Mouse (Mus musculus): ENCODE measurements around the gene 1190007I07Rik.

Gene 1190007I07Rik

DNA sequence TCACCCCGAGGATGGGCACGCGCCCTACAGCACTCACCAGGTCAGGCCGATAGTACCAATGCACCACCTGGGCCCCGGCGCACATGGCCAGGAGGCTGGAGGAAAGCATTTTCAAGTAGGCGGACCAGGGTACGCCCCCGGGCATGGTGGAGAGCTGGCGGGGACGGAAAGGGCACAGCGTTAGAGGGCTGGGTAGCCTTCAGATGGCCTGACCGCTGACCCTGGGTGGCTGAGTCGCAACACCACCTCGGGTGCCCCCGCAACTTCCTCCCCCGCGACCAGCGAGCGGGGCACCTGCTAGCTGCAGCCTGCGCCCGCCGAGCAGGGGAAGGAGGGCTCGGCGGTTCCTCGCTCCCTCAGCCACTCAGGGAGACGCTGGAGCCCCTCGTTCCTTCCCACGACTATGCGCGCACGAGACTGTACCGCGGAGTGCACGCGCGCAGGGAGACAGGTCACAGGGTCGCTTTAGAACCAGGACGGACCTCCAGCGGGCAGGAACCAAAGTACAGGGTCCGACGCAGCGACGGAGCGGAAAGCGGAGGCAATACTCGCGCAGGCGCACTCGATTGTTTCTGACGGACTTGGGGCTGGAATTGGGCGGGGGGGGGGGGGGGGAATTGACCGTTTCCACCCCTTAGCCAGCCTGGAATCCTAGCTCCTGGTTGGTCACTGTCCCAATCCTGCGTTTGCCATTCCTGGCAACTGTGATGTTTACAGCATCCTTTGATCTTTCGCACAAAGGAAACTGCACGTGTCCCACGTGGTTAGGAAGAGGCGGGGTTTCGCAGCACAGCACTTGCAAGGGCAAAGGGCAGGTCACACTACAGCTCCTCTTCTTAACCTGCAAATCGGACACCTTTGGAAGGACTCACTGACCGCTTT is at the start of gene 1190007I07Rik:
TSS of gene 1190007I07Rik (minus strand) at position 558 of the 882 bp plus-strand sequence.
- DNase-seq = peak; percentile 92

DNA sequence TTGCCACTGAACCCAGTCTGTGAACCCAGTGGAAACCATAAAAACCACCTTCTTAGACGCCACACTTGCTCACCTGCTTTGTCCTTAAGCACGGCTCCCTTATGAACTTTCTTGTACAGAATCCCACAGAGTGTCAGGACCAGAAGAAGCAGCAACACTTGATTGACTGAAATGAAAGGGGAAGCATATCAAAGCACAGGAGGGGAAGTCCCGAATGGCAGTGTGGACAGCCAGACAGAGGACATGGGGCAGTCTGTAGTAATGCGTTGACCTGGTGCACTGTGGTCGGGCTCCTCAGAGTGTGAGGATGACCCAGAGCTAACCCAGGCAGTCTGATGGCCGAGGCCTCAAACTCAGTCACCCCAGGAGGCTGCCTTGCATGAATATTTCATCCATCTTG is 47.2 kb upstream of the 1190007I07Rik start:
- DNase-seq = no peak

DNA sequence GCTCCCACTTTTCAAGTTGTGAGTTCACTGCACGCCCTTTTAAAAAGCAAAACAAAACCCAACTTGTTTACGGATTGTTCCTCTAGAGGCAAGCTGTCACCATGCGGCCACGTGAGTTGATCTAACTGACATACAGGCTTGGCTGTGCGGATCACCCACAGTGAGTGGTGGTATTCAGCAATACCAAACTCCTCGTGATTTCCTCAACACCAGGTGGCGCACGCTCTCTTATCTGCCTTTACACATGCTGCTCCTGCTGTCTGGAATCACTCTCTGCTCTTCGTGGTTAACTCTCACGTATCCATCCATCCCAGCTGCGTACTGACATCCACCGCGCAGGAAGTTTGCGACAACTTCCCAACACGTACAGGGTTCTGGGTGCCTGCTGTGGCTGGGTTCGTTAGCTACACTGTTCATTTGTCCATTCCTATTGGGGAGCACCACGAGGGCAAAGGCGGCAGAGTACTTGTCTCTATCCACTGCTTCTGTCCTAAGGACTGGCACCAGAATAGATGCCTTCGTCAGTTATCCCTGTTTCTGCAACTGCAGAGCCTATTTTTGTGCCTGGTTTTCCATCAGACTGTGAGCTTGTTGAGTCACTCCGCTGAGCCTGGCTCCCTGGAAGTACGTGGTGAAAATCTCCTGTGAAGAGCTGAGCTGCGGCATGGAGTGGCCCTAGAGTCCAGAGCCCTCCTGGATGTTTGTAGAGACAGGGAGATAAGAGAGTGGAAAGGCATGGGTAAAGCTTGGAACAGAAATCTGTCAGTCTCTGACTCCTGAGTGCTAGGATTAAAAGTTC is 43.6 kb upstream of the 1190007I07Rik start:
- DNase-seq = peak; percentile 84 to 87

DNA sequence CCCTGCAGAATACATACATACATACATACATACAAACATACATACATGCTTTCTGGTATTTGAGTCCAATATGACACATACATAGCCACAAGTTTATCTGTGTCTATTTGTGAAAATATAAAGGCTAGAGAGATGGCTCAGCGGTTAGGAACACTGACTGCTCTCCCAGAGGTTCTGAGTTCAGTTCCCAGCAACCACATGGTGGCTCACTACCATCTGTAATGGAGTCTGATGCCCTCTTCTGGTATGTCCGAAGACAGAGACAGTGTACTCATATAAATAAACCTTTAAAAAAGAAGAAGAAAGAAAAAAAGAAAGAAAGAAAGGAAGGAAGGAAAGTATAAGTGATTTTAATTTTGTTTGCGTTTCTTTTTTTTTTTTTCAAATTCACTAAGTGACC is 42.9 kb upstream of the 1190007I07Rik start:
- DNase-seq = no peak

DNA sequence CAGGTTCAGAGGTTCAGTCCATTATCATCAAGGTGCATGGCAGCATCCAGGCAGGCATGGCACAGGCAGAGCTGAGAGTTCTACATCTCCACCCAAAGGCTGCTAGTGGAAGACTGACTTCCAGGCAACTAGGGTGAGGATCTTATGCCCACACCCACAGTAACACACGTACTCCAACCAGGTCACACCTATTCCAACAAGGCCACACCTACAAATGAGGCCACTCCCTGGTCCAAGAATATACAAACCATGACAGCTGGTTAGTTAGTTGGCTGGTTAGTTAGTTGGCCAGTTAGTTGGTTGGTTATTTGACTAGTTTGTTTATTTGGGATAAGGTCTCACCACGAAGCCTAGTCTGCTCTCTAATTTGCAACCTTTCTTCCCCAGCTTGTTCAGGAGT is 40.3 kb upstream of the 1190007I07Rik start:
- no peak for DNase-seq

DNA sequence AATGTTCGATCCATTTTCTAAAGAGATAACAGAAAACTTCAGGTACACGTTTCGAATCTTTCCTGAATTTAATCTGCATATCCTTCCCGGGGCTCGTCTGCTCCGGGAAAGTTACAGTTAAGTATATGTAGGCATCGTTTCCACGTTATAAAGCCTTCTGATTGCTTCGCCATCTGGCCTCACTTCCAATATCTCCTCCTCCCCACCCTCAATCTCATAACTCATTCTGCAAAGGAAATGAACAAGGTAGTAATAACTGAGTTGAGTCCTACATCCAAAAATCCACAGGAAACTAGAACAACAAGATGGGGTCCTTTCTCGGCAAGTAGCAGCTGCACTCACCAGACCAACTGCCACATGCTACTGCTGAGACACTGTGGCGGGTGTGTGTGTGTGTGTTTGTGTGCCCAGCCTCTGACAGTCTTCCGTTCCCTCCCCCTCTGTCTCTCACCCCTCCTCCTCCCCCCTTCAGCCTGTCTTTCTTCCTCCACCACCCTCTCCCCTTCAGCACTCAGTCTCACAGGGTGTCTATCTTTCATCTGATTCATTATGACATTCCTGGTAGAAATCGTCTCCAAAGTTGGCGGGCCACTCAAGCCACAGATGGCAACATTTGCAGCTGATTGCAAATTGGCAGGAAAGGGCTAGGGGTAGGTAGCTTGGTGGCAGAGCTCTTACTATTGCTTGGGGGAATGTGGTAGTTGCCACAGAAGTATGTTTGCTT is 39.4 kb upstream of the 1190007I07Rik start:
- no peak for DNase-seq

DNA sequence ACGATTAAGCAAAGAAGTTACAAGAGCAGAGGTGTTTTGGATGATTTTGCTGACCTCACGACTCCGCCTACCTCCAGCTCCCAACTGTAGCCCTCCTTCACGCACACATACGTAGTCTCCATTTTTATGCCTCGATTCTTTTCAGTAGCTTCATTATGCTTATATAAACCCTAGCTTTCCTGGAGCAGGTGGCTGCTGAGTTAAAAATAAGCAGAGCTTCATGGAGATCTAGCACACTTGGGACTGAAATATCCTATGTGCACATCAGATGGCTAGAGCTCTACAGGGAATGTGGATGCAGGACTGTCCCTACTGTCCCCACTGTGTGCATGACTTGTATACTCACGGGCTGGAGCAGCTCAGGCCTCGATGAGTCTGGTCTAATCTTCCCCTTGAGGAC is 38.8 kb upstream of the 1190007I07Rik start:
- DNase-seq = no peak

DNA sequence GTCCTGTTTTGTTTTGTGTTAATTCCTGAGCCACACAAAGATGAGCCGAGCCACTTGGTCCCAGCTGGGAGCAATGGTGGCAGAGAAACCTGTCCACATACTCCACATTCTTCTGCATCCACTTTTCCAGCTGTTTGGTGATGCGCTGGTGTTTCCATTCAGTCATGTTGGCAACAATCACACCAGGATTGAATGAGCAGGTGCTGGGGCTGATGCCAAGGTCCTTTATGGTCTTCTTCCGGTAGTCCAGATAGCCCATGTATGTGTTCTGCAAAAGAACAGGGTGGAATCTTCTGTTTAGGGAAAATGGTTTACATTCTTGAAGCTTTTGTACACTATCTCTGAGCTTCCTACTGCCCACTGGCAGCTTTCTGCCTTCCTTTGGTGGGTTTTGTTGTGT is 31.6 kb upstream of the 1190007I07Rik start:
- no peak for DNase-seq

DNA sequence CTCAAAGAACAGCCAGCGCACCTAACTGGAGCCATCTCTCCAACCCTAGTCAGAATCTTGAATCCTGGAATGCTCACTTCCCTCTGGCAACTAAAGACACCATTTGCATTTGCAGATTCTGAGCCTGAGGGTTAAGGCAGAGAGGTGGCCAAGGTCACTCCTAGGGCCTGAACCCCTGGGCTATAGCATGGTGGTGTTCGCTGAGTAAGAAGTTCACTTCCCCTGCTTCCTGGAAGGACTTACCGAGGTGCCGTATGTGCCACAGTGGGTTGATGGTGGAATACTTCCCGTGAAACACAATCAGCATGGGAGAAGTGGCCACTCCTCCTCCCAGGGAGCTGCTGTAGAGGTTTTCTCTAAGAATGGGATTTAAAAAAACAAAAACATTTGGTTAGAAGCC is 29.6 kb upstream of the 1190007I07Rik start:
- DNase-seq = no peak

DNA sequence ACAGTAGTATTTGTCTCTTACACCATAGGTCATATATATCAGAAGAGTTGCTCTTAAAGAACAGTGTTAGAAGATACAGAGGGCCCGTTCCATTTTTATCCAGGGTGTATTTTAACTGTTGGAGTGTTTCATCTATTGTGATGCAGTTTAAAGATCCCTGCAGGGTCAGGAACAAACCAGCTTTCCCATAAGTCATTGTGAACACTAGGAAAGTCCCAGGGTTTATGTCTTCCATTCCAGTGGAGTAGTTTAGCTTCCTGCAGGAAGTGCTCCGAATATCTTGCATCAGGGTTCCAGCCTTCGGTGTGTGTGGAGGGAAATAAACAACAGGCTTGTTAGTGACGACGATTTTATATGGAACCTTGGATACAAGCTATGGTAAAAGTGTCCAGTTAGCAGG is 28.2 kb upstream of the 1190007I07Rik start:
- no peak for DNase-seq

DNA sequence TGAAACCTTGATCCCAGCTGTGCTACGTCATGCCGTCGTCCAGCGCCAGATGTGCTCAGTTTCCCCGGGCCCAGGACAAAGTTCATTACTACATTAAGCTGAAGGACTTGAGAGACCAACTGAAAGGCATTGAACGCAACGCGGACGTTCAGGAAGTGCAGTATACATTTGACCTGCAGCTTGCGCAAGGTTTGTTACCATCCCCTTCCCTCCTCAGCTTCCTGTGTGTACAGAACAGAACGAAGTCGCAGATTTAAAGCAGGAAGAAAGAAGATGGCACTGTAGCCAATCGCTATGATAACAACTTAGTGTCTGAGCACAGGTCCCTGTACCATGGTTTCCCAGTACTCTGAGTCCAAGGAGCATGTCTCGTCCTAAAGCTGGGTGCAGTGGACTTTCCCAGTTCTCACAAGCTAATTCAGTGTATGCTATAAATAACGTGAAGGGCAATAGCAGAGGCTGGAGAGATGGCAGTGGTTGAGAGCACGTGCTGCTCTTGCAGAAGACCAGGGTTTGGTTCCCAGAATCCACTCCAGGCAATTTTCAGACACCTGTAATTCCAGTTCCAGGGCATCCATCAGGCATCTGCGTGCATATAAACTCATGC is 24.3 kb upstream of the 1190007I07Rik start:
- no peak for DNase-seq

DNA sequence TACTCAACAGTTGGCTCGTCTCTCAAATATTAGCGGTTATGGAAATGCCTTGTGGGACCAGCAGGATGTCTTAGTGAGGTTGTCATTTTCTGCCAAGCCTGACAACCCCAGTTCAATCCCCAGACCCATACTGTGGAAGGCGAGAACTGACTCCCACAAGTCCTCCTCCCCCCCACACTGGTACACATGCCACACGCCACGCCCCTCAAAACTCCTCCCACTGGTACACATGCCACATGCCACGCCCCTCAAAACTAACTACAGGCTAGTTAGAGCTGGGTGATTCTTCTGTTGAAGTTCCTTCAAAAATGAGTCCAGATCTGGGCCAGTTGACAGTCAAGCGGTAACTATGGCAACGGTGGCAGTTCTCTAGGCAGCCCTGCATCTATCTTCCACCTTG is 23.1 kb upstream of the 1190007I07Rik start:
- DNase-seq = no peak

DNA sequence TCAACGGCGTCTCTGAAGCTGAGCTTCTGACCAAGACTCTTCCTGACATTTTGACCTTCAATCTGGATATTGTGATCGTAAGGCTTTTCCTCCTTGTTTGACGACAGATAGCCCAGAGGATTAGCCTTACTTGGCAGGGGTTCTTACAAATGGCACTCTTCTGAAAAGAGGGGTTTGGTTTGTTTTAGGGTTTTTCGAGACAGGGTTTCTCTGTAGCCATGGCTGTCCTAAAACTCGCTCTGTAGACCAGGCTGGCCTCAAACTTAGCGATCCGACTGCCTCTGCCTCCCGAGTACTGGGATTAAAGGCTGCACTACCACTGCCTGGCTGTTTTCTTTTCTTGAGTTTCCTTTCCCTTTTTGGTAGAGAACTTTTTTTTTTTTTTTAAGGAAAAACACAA is 18.5 kb upstream of the 1190007I07Rik start:
- DNase-seq = no peak

DNA sequence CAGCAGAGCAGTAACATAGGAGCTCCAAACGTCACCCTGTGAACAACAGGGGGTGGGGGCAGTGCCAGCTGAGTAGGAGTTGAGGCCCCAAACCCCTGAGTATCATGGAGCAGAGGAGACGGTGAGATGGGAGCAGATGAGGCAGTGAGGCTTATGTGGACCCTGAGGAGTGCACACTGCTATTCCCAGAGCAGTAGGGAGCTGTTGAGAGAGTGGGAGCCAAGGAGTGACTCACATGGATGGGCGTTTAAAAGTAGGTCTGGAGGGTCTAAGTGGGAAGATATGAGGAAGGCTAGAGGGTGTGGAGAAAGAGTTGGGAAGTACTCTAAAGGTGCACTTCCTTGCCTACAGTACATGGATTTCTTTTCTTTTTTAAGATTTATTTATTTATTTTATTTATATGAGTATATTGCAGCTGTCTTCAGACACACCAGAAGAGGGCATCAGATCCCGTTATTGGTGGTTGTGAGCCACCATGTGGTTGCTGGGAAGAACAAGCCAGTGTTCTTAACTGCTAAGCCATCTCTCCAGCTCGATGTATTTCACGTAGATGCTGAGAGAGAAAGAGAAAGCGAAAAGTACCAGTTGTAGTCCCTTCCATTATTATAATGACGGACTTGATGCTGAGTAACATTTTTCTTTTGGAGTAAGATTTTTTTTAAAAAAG is 16.1 kb upstream of the 1190007I07Rik start:
- DNase-seq = no peak

DNA sequence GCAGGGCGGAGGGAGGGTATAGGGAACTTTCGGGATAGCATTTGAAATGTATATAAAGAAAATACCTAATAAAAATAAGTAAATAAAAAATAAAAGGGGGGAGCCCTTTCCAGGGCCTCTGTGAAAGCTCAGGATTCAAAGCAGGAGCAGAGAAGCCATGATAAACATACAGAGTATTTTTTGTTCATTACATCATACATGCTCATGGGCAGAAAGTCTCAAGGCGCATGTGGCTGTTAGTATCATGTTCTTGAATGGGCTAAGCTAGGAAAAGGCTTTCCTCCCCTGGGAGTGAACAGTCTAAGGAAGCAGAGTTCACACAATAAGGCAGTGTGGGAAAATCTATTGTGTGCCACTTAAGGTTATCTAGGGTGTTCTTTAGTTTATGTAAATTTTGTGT is 13.3 kb upstream of the 1190007I07Rik start:
- no peak for DNase-seq

DNA sequence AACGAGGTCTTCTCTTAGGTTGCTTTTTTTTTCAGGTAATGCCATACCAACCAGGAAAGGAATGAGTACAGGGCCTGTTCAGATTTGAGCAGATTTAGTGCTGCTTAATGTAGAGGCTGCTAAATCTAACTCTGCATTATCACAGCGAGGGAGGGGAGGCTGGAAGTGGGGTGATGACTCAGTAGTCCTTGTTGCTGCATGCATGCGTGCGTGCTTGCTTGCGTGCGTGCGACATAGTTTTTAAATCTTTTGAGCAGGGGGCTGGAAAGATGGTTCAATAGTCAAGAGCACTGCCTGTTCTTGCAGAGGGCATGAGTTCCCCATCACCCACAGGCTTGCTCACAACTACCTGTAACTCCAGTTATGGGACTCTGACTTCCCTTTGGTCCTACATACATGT is 11.3 kb upstream of the 1190007I07Rik start:
- no peak for DNase-seq

DNA sequence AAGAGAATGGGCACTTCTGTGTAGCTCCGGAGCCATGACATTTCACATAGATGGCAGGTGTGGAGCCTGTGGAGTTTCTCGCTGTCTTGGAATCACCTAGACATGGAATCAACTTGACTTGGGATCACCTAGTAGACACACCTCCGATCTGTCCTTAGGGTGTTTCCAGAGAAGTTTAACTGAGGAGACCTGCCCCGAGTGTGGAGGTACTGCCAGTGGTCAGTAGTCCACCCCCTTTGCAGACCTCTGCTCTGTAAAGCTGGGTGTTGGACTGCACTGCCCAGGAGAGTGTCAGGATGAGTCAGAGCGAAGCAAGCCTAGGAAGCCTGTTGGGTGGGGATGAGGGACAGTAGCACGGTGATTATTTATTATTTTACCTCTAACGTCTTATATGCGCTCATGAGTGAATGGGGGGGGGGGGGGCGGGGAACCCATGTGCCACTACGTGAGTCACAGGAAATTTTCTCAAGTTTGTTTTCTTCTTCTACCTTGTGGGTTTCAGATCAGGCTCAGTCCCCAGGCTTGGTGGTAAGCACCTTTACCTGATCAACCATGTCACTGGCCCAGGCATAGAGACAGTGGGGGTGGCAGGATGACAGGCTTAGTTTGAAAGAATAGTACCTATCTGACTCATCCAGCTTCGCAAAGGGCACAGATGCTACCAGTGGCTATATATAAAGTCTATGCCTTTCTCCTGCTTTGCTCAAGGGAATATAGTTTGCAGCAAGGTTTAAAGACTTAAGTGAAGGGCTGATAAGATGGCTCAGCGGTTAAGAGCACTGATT is 9.7 kb upstream of the 1190007I07Rik start:
- DNase-seq = no peak

DNA sequence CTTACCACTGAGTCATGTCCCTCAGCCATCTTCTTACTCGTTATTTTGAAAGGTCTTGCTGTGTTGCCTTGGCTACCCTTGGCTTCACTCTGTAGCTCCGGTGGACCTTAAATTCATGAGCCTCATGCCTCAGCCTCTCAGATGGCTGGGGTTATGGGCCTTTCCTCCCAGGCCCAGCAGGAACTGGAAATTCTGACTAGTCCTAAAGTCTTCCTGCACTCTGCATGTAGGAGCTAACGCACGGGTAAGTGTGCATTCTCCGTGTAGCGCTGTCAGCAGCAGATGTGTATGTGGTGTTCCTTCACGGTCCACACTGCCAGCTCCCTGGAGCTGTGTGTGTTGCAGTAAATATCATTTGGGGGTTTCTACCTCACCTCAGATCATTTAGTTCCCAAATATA is 8.1 kb upstream of the 1190007I07Rik start:
- DNase-seq = no peak

DNA sequence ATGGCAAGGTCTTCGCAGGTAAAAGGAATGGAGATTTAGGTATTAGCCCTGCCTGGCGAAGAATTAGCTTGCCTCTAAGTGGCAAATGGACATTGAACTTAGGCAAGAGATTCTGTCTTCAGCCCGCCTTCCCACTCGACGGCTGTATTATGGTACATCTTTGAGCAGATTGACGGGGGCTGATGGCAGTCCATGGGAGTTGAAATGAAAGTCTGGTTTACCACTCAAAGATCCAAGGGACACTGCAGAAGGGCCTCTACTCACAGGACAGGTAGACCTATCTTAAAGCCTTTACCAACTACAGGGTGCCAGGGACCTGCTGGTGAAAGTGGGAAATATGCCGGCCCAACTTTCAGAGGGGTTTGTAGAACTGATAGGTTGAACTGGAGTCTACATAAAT is 7.5 kb upstream of the 1190007I07Rik start:
- DNase-seq = no peak

DNA sequence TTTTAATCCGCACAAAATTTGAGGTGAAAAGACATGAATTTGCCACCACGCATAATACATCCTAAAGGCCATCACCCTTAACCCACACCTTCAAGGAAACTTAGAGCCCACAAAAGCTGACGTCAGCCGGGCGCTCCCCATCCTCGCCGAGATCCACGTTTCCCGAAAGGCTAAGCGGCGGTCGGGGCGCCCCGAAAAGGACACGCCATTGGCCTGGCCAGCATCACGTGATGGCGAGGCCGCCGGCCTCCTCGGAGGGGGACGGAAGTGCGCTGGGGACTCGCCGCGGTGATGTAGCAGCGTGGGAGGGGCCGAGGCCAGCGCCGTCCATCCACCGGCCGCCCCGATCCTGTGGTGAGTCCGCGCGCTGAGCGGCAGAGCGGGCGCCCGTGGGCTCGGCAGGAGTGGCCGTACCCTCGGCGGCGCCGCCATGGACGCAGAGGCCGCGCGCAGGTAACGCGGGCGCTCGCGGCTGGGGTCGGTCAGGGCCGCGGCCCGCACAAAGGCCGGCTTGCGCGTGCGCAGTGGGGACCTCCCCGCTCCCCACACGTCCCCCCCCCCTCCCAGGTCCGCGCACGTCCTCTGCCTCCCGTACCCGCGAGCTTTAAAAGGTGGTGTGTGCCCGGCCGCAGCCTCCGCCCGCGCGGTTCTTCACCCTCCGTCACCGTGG is 6.7 kb upstream of the 1190007I07Rik start, which contains the start of gene Tdg:
TSS of gene Tdg (plus strand) at position 243 of the 670 bp plus-strand sequence.
- DNase-seq = peak; percentile 94 to 96

DNA sequence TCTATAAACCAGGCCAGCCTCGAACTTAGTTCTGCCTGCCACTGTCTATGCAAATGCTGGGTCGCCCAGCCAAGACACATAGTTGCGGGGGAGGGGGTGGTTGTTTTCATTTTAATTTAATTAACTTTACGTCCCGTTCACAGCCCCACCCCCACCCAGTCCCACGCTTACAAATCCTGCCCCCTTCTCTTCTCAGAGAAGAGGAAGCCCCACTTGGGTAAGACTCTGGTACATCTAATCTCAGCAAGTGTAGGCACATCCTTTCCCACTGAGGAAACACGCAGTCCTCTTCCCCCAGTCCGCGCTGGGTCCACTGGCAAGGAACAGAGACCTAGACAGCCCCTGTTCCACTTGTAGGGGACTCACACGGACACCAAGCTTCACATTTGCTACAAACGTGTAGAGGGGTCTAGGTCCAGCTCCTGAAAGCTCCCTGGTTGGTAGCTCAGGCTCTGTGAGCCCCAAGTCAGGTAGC is 6.1 kb upstream of the 1190007I07Rik start:
- no peak for DNase-seq

All from lung, postnatal 4 days (tissue).